Mouse (Mus musculus) brain, embryonic 14.5 days (tissue): ENCODE data around the gene Usp22.

Experiments
- CTCF ChIP-seq: fragments of 200-500 bp; IDR thresholded peaks from 2 replicates; pipeline ENCODE4 v1.5.1; 2012; ENCODE audit warnings: inconsistent platforms, mild to moderate bottlenecking, moderate library complexity, borderline replicate concordance; ENCODE audit not compliant: insufficient read depth, insufficient read length; ENCODE audit errors: extremely low read depth
- POLR2A ChIP-seq: fragments of 200-500 bp; IDR thresholded peaks from 2 replicates; pipeline ENCODE4 v1.6.1; 2012; ENCODE audit warnings: mild to moderate bottlenecking, inconsistent platforms, borderline replicate concordance; ENCODE audit not compliant: poor library complexity, insufficient read depth, insufficient read length, severe bottlenecking; ENCODE audit errors: extremely low read depth

- TF ChIP-seq CTCF = peak; percentile 36; the same call in 1 of the 2 replicates
- TF ChIP-seq POLR2A = no peak
Observed at GRCm38 (mm10) chr11:61155727-61156126, 19.1 kb downstream of the Usp22 start.
